Mouse (Mus musculus) c-Kit-positive CD71-positive TER-119-negative erythroid progenitor cells, embryonic 14.5 days (primary cell): Measurements from ENCODE around the gene Rab37.

Source experiments
- DNase-seq: peaks from one replicate; pipeline ENCODE4 v3.0.0-alpha.2; 2013; ENCODE audit warnings: low read depth

Gene Rab37

DNA sequence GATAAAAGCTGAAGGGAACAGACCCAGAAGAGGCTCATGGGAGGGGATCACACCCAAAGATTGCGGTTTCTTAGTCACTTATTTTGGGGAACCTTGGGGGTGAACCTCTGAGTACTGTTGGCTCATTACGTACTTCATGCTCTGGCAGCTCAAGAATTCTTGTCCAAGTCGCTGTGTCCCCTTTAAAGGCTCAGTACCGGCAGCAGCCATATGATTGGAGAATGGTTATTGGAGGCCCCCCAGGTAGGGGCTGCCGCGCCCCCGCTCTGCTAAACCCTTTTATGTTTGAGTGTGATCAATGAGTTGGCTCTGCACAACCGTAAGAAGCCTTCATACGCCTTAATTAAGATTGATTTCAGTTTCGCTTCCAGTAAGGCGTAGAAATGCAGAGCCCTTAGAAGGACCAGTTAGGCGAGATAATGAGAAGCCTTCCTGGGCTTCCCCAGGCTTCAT, 107.7 kb downstream of the Rab37 start:
- no peak for DNase-seq

GRCm38 (mm10) chr11:115200520-115200919, 109.3 kb downstream of the Rab37 start:
- DNase-seq, result no peak

DNA sequence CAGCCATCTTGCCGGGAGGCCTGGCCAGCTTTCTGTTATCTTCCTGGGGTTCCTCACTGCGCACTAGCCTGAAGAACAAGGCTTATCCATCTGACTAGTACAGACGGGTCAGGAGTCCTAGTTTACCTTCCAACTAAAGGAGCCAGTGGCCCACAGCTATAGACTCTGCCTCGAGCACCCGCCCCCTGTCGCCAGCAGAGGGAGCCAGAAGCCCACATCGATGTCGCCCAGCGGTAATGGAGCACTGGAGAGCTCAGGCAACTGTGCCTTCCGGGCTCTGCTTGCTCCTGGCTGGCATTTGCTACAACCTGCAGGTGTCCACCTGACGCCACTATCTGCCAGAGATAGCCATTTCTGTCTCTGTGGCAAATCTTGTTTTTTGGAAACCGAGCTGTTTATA, 111.1 kb downstream of the Rab37 start:
- DNase-seq, result no peak

DNA sequence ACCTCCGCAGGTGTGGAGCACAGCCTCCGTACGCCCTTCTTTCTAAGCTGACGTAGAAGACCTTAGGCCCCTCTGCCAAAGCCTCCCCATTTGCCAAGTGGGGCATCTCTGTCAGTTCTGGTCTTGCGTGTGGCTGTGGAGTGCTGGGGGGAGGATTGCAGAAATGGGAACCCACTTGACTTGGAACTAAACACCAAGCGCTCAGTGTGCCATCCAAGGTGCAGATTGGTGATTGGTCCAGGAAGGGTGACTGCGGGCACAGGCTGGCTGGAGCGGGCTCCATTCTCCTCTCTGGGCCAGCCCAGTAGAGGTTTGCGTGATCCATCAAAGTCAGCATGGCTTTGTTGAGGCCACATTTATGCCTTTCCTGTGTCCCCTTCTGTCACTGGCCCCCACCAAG, 111.5 kb downstream of the Rab37 start:
- no peak for DNase-seq

DNA sequence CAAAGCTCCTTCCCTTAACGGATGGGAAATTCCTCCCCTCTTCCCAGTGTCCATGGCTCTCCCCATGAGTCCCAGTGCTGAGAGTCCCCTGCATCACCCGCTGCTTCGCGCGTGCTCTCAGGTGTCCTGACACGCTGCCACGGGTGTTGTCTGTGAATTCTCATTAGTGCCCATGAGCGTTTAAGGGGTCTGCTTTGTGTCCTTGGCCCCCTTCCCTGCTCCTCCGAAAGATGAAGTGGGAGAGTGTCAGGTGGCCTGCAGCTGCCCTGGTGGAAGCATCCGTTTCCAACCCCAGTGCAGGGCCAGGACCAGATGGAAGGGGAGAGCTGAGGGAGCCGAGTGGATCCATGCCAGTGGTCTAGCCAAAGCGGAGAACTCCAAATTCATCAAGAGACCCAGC, 116.9 kb downstream of the Rab37 start:
- DNase-seq, result no peak

DNA sequence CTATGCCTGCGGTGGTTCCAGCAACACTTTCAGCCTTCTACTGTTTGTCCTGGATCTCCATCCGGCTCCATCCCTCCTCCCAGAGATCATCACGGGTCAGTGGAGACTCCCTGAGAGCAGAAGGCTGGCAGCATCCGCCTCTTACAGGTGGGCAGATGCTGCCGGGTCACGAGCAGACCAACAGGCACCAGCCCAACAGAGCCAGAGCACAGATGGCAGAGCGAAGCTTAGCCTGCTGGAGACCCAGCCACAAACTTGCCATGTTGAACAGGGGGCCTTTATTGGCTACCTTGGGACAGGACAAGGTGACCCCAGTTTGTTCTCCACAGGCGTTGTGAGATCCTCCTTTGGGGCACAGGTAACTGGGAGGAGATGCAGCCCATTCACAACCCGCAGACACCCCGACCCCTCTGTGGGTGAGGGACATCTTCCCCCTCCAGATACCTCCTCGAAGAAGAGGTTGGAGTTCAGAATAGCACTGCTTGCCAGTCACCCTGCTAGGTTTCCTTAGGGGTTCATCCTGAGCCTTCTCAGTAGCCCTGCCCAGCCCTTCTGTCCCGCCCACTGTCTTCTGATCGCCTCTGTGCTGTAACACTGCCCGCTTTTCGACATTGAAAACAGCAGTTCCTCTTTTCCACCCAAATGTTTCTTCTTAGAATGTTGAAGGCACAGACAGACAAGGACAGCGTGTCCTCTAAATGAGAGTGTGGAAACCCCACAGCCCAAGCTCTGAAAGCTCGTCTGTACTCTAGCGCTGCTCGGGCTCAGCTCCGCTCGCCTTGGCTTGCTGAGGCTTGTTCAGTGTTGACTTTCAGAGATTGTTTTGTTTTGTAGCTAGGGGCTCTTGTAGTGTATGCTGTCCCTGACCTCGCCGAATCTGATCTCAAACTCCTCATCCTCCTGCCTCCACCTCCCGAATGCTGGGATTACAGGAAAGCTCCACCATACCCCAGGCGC, 117.8 kb downstream of the Rab37 start:
- DNase-seq, result no peak

DNA sequence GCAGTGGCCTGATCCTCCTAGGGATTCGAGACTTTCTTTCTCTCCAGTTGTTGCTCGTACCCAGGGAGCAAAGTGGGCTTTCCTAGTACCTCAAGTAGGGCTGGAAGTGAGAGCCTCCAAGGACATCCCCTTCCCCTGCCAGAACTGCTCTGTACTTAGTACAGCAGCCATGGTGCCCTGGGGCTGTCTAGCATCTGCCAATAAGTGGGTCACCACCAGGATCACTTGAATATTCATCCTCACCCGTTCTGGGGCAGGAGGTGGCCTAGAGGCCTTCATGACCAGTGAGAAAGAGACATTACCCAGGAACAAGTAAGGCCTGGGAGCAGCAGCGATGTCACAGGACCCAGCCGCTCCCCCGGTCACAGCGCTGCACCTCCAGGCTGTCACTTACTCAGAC, 118.7 kb downstream of the Rab37 start:
- no peak for DNase-seq
